Mouse (Mus musculus) MEL (cell line): ENCODE data around the gene Dhps. TPM values are rescaled to one million over a fixed set of nuclear protein-coding genes. Genes with fewer than 3 reads are reported as not detected.
"Not testable (repeated sequence)": the region's sequence is repeated elsewhere in the genome, so short reads cannot be mapped to it uniquely, and the experiment has no call there.

Experiments
- DNase-seq: peaks from one replicate; pipeline ENCODE4 v3.0.0; 2011; ENCODE audit warnings: low read depth, low spot score
- H3K27ac ChIP-seq: 2 replicates; pipeline ENCODE4 v1.5.1; 2012; ENCODE audit warnings: low read depth, mild to moderate bottlenecking, control low read depth, low read length, moderate library complexity; ENCODE audit not compliant: control insufficient read depth
- H3K27me3 ChIP-seq, 2 experiments: fragments of 150-350 bp in 1 of 2; sonication (generic) in 1 of 2; 2 replicates each; pipeline ENCODE4 v1.6.1; 2012; ENCODE audit warnings: low read length in 2 of 2, mild to moderate bottlenecking in 2 of 2, improper control_type of control experiment in 1 of 2, moderate library complexity in 1 of 2; ENCODE audit not compliant: insufficient read depth in 2 of 2, control insufficient read depth in 1 of 2
- H3K36me3 ChIP-seq, 2 experiments: 2 replicates each; pipeline ENCODE4 v1.6.1; 2012 to 2014; ENCODE audit warnings: low read length in 2 of 2, improper control_type of control experiment in 1 of 2, inconsistent platforms in 1 of 2, mild to moderate bottlenecking in 1 of 2; ENCODE audit not compliant: insufficient read depth in 2 of 2, control insufficient read depth in 1 of 2
- H3K4me1 ChIP-seq, 2 experiments: fragments of 150-350 bp in 1 of 2; sonication (generic) in 1 of 2; 2 replicates each; pipeline ENCODE4 v1.6.1; 2012; ENCODE audit warnings: low read length in 2 of 2, improper control_type of control experiment in 1 of 2, mild to moderate bottlenecking in 1 of 2; ENCODE audit not compliant: insufficient read depth in 2 of 2, control insufficient read depth in 1 of 2
- H3K4me3 ChIP-seq, 2 experiments: fragments of 150-350 bp in 1 of 2; sonication (generic) in 1 of 2; 2 replicates each; pipeline ENCODE4 v1.5.1; 2012; ENCODE audit warnings: low read depth in 2 of 2, low read length in 2 of 2, mild to moderate bottlenecking in 2 of 2, moderate library complexity in 2 of 2, control low read depth in 1 of 2, improper control_type of control experiment in 1 of 2; ENCODE audit not compliant: control insufficient read depth in 1 of 2, insufficient read depth in 1 of 2
- H3K79me2 ChIP-seq: 2 replicates; pipeline ENCODE4 v1.6.1; 2012; ENCODE audit warnings: mild to moderate bottlenecking, low read length, moderate library complexity; ENCODE audit not compliant: control insufficient read depth, poor library complexity, insufficient read depth
- H3K9ac ChIP-seq: 2 replicates; pipeline ENCODE4 v1.6.1; 2012; ENCODE audit warnings: low read depth, mild to moderate bottlenecking, control low read depth, low read length, moderate library complexity; ENCODE audit not compliant: control insufficient read depth, poor library complexity, severe bottlenecking
- H3K9me3 ChIP-seq: fragments of 150-350 bp; sonication (generic); replicated peaks from 2 replicates; pipeline ENCODE4 v1.6.1; 2012; ENCODE audit warnings: mild to moderate bottlenecking, low read length, improper control_type of control experiment, moderate library complexity; ENCODE audit not compliant: insufficient read depth
- CHD1 ChIP-seq: IDR thresholded peaks from 2 replicates; pipeline ENCODE4 v1.6.1; 2012; ENCODE audit warnings: low read depth, mild to moderate bottlenecking, inconsistent platforms, low read length, improper control_type of control experiment
- E2F4 ChIP-seq: IDR thresholded peaks from 2 replicates; pipeline ENCODE4 v1.6.1; 2011; ENCODE audit warnings: low read depth, low read length, improper control_type of control experiment, borderline replicate concordance
- GATA1 ChIP-seq: IDR thresholded peaks from 2 replicates; pipeline ENCODE4 v1.6.1; 2011; ENCODE audit warnings: low read depth, low read length, improper control_type of control experiment
- HCFC1 ChIP-seq: IDR thresholded peaks from 2 replicates; pipeline ENCODE4 v1.6.1; 2012; ENCODE audit warnings: low read depth, mild to moderate bottlenecking, inconsistent platforms, low read length, improper control_type of control experiment, moderate library complexity
- MEF2A ChIP-seq: IDR thresholded peaks from 2 replicates; pipeline ENCODE4 v1.6.1; 2014; ENCODE audit warnings: low read depth, mild to moderate bottlenecking, inconsistent platforms, low read length, improper control_type of control experiment; ENCODE audit not compliant: poor library complexity, insufficient replicate concordance, severe bottlenecking; ENCODE audit errors: extremely low read depth
- MYC ChIP-seq: IDR thresholded peaks from 2 replicates; pipeline ENCODE4 v1.6.1; 2011; ENCODE audit warnings: low read depth, mild to moderate bottlenecking, low read length, improper control_type of control experiment, moderate library complexity
- TCF12 ChIP-seq: IDR thresholded peaks from 2 replicates; pipeline ENCODE4 v1.6.1; 2014; ENCODE audit warnings: low read depth, mild to moderate bottlenecking, inconsistent platforms, low read length, improper control_type of control experiment, moderate library complexity
- UBTF ChIP-seq: IDR thresholded peaks from 2 replicates; pipeline ENCODE4 v1.6.1; 2012; ENCODE audit warnings: low read depth, mild to moderate bottlenecking, inconsistent platforms, low read length, improper control_type of control experiment, moderate library complexity, borderline replicate concordance; ENCODE audit not compliant: insufficient read depth
- USF1 ChIP-seq: IDR thresholded peaks from 2 replicates; pipeline ENCODE4 v1.6.1; 2014; ENCODE audit warnings: low read depth, mild to moderate bottlenecking, inconsistent platforms, low read length, improper control_type of control experiment, moderate library complexity
- ZMIZ1 ChIP-seq: IDR thresholded peaks from 2 replicates; pipeline ENCODE4 v1.6.1; 2012; ENCODE audit warnings: low read depth, mild to moderate bottlenecking, inconsistent platforms, low read length, improper control_type of control experiment, moderate library complexity
- polyA plus RNA-seq, 2 experiments: library from polyadenylated mRNA; stranded (reverse) in 1 of 2; unstranded in 1 of 2; fragments of >175 nt in 1 of 2; fragments of >200 nt in 1 of 2; gene quantifications; 2 replicates each; pipeline versions ENCODE4 v1.2.1 to v1.2.4; 2012; ENCODE audit warnings: low replicate concordance in 2 of 2, low read depth in 1 of 2; ENCODE audit not compliant: insufficient read length in 2 of 2, insufficient read depth in 1 of 2, missing spikeins in 1 of 2
- total RNA-seq: library from RNA; depleted of rRNA; stranded (reverse); fragments of 300-350 nt; gene quantifications from 2 replicates; pipeline ENCODE4 v1.2.3, GENCODE M21; 2012

Gene Dhps
- total and polyA plus RNA-seq, 3 experiments: 44.6 to 68.3 TPM; not detected in 1

- H3K9ac ChIP-seq: no peak overlapping the region
- no peak overlapping the region for H3K27ac ChIP-seq
- H3K36me3 ChIP-seq: no peaks in the 10 kb centered on the region
- H3K79me2 ChIP-seq: no peaks in the 10 kb centered on the region
- TF ChIP-seq USF1: no peak
- no peak for TF ChIP-seq HCFC1
- no peak for TF ChIP-seq E2F4
- no peak for TF ChIP-seq MYC
- TF ChIP-seq MEF2A: no peak
- TF ChIP-seq TCF12: no peak
- no peak for TF ChIP-seq UBTF
- TF ChIP-seq, all 39 proteins: peak for 0
- Histone ChIP-seq H3K4me1 (no peaks in the 10 kb centered on the region), H3K4me3 (no peak overlapping the region), H3K9me3 (no peaks in the 10 kb centered on the region), H3K27me3 (no peaks in the 10 kb centered on the region)
- DNase-seq: no peak
Measured at GRCm38 (mm10) chr8:85116984-85117383, 45.4 kb downstream of the Dhps start.

GRCm38 (mm10) chr8:85119052-85119981, 47.8 kb downstream of the Dhps start:
- H3K4me3 ChIP-seq: no peak overlapping the region
- DNase-seq: no peak
- TF ChIP-seq E2F4 (no peak), CHD1 (no peak), ZMIZ1 (no peak), TCF12 (no peak), GATA1 (no peak)
- H3K9me3 ChIP-seq: no peaks in the 10 kb centered on the region
- no peaks in the 10 kb centered on the region for H3K79me2 ChIP-seq
- no peak overlapping the region for H3K27ac ChIP-seq
- no peaks in the 10 kb centered on the region for H3K4me1 ChIP-seq
- H3K27me3 ChIP-seq: no peaks in the 10 kb centered on the region
- H3K9ac ChIP-seq: no peak overlapping the region
- H3K36me3 ChIP-seq: no peaks in the 10 kb centered on the region

GRCm38 (mm10) chr8:85120251-85120650, 48.7 kb downstream of the Dhps start:
- H3K79me2 ChIP-seq, H3K27me3 ChIP-seq, H3K36me3 ChIP-seq, H3K27ac ChIP-seq, H3K4me1 ChIP-seq, DNase-seq, H3K9ac ChIP-seq, H3K4me3 ChIP-seq, H3K9me3 ChIP-seq: not testable (repeated sequence)
